In the genomic region with DNA sequence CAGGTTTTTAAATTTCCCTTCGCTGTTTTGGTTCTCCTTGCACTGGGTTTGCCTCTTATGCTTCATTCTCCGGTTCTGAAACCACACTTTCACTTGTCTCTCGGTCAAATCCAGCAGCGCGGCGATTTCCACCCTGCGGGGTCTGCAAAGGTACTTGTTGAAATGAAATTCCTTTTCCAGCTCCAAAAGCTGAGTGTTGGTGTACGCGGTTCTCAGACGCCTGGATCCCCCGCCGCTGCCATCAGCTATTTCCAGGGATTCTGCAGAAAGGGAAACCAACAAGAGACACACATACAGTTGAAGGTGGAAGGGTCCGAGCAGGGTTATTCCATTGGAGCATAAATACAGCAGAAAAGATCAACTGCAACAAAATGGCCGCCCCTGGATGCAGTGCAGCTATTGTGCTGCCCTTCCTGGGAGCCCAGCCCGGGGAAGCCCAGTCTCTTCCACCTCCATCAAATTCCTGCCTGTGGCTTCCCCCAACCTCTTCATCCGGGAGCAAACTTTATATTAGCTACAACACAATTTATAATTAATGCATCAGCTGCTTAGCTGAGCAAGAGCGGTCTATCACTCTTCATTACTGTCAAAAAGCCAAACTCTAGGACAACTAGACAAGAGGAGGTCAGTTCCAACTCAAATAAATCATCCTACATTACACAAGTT, we compare ENCODE assay signal across 8 mouse cellular contexts. TPM values are rescaled to one million over a fixed set of nuclear protein-coding genes. Genes with fewer than 3 reads are reported as not detected.
DNase-seq lines count a peak whose midpoint lies in the region; ATAC-seq and TF ChIP-seq lines count a peak whose summit lies in the region.

No protein-coding gene starts in this region.

- WGBS in lung, embryonic 14.5 days = 4% methylated on average over 17 of the region's 17 CpGs
- 4% methylated on average over 17 of the region's 17 CpGs for WGBS in neural tube, embryonic 14.5 days

- H3K9me3 ChIP-seq in lung, embryonic 14.5 days (ENCODE audit: low read depth, low read length) = no peaks in the 10 kb centered on the region
- no peaks in the 10 kb centered on the region for H3K9me3 ChIP-seq in neural tube, embryonic 14.5 days (ENCODE audit: control insufficient read depth, low read length)

- peak overlapping the region; percentile 91 for H3K9ac ChIP-seq in lung, embryonic 14.5 days
- H3K9ac ChIP-seq in neural tube, embryonic 14.5 days (replicated peaks; ENCODE audit: low read depth, low read length) = peak overlapping the region; percentile 82

- no peak for TF ChIP-seq CTCF in lung, embryonic 14.5 days (IDR thresholded peaks at IDR 0.05; ENCODE audit: low read depth)
- TF ChIP-seq CTCF in embryonic fibroblast, embryonic 13.5 days (IDR thresholded peaks at IDR 0.05; ENCODE audit: borderline replicate concordance, insufficient read depth, low read length) = no peak

- DNase-seq in lung, embryonic 14.5 days = peak; percentile 86
- no peak for DNase-seq in lung, postnatal 14 days
- peak; percentile 53 for DNase-seq in kidney, postnatal 10 days
- no peak for DNase-seq in thymus, postnatal 0 days (ENCODE audit: low spot score)
- no peak for DNase-seq in natural killer cell, adult 2 months (ENCODE audit: low spot score in 2 of 2)
- no peak for DNase-seq in layer of hippocampus, postnatal 14 days (ENCODE audit: low spot score in 2 of 2)

- peak overlapping the region; percentile 71 for H3K4me3 ChIP-seq in lung, embryonic 14.5 days (ENCODE audit: low read depth, low read length)
- peak overlapping the region; percentile 47 for H3K4me3 ChIP-seq in embryonic fibroblast, embryonic 13.5 days (ENCODE audit: insufficient read depth, low read length)
- peak overlapping the region; percentile 43 for H3K4me3 ChIP-seq in neural tube, embryonic 14.5 days (ENCODE audit: low read depth, low read length)

- no peaks in the 10 kb centered on the region; the same call in 1 of the 2 replicates for H3K36me3 ChIP-seq in lung, embryonic 14.5 days (ENCODE audit: insufficient read depth)
- peaks cover 2% of the 10 kb centered on the region; the same call in 1 of the 2 replicates for H3K36me3 ChIP-seq in neural tube, embryonic 14.5 days (ENCODE audit: control insufficient read depth, insufficient read depth, low read length)

- peak; percentile 21 for ATAC-seq in lung, embryonic 14.5 days (ENCODE audit: insufficient read depth)
- ATAC-seq in neural tube, embryonic 14.5 days (ENCODE audit: low read depth) = no peak

- peak overlapping the region; percentile 98 for H3K27ac ChIP-seq in lung, embryonic 14.5 days (ENCODE audit: low read depth)
- H3K27ac ChIP-seq in embryonic fibroblast, embryonic 13.5 days (ENCODE audit: insufficient read depth, low read length) = peak overlapping the region; percentile 79
- peak overlapping the region; percentile 99 for H3K27ac ChIP-seq in neural tube, embryonic 14.5 days (ENCODE audit: low read depth, low read length)

- no peak for TF ChIP-seq POLR2A in embryonic fibroblast, embryonic 13.5 days (IDR thresholded peaks at IDR 0.05; ENCODE audit: low read depth, low read length)

- H3K27me3 ChIP-seq in lung, embryonic 14.5 days (ENCODE audit: insufficient read depth, low read length) = peaks cover 19% of the 10 kb centered on the region
- H3K27me3 ChIP-seq in neural tube, embryonic 14.5 days (ENCODE audit: control insufficient read depth, insufficient read depth, low read length) = no peaks in the 10 kb centered on the region

- H3K4me2 ChIP-seq in lung, embryonic 14.5 days = peak overlapping the region; percentile 79
- H3K4me2 ChIP-seq in neural tube, embryonic 14.5 days (ENCODE audit: low read depth, low read length) = peak overlapping the region; percentile 81

- H3K4me1 ChIP-seq in lung, embryonic 14.5 days (ENCODE audit: insufficient read depth) = 0 out of 2 replicates have a peak, but pooled peaks cover 3% of the 10 kb centered on the region
- 0 out of 2 replicates have a peak, but pooled peaks cover 2% of the 10 kb centered on the region for H3K4me1 ChIP-seq in embryonic fibroblast, embryonic 13.5 days (ENCODE audit: control insufficient read depth, insufficient read depth, low read length)
- H3K4me1 ChIP-seq in neural tube, embryonic 14.5 days (ENCODE audit: control insufficient read depth, insufficient read depth, low read length) = peaks cover 78% of the 10 kb centered on the region

RNA-seq across cellular contexts. Expression of gene Hoxa2, which starts 1.1 kb away (rescaled TPM):
- 14.4 and 15.2 TPM in 2 replicates for polyA plus RNA-seq in lung, embryonic 14.5 days (2014; fragmentation: Nextera tagmentation; extraction: Ambion mirVana)
- 4.3 and 4.8 TPM in 2 replicates for polyA plus RNA-seq in embryonic fibroblast, embryonic 13.5 days (2011; ENCODE audit: insufficient read length, low read depth, missing spikeins)
- polyA plus RNA-seq in neural tube, embryonic 14.5 days (2014; fragmentation: Nextera tagmentation; extraction: Ambion mirVana) = 7.0 and 8.8 TPM in 2 replicates
- polyA plus RNA-seq in thymus, postnatal 0 days (2015; fragmentation: Nextera tagmentation; extraction: Ambion mirVana) = 5.1 and 5.4 TPM in 2 replicates
- total RNA-seq in layer of hippocampus, postnatal 14 days (2021) = not detected

RNA-seq across cellular contexts. Expression of gene Hoxa1, which starts 5.4 kb away (rescaled TPM):
- 1.8 and 1.9 TPM in 2 replicates for polyA plus RNA-seq in lung, embryonic 14.5 days (2014; fragmentation: Nextera tagmentation; extraction: Ambion mirVana)
- 2.4 and 3.0 TPM in 2 replicates for polyA plus RNA-seq in embryonic fibroblast, embryonic 13.5 days (2011; ENCODE audit: insufficient read length, low read depth, missing spikeins)
- polyA plus RNA-seq in neural tube, embryonic 14.5 days (2014; fragmentation: Nextera tagmentation; extraction: Ambion mirVana) = 0.76 and 0.92 TPM in 2 replicates
- 0.44 and 0.45 TPM in 2 replicates for polyA plus RNA-seq in thymus, postnatal 0 days (2015; fragmentation: Nextera tagmentation; extraction: Ambion mirVana)
- total RNA-seq in layer of hippocampus, postnatal 14 days (2021) = not detected

RNA-seq across cellular contexts. Expression of gene 5730596B20Rik, which starts 13.8 kb away (rescaled TPM):
- polyA plus RNA-seq in lung, embryonic 14.5 days (2014; fragmentation: Nextera tagmentation; extraction: Ambion mirVana) = 2.3 and 2.6 TPM in 2 replicates
- polyA plus RNA-seq in embryonic fibroblast, embryonic 13.5 days (2011; ENCODE audit: insufficient read length, low read depth, missing spikeins) = 0.23 TPM in 1 of 2 replicates, not detected in the other
- 1.8 and 2.2 TPM in 2 replicates for polyA plus RNA-seq in neural tube, embryonic 14.5 days (2014; fragmentation: Nextera tagmentation; extraction: Ambion mirVana)
- 0.24 and 0.25 TPM in 2 replicates for polyA plus RNA-seq in thymus, postnatal 0 days (2015; fragmentation: Nextera tagmentation; extraction: Ambion mirVana)
- total RNA-seq in layer of hippocampus, postnatal 14 days (2021) = not detected

RNA-seq across cellular contexts. Expression of gene Hoxa4, which starts 28.1 kb away (rescaled TPM):
- polyA plus RNA-seq in lung, embryonic 14.5 days (2014; fragmentation: Nextera tagmentation; extraction: Ambion mirVana) = 7.0 and 7.7 TPM in 2 replicates
- polyA plus RNA-seq in embryonic fibroblast, embryonic 13.5 days (2011; ENCODE audit: insufficient read length, low read depth, missing spikeins) = 3.0 and 4.2 TPM in 2 replicates
- polyA plus RNA-seq in neural tube, embryonic 14.5 days (2014; fragmentation: Nextera tagmentation; extraction: Ambion mirVana) = 1.6 and 2.7 TPM in 2 replicates
- polyA plus RNA-seq in thymus, postnatal 0 days (2015; fragmentation: Nextera tagmentation; extraction: Ambion mirVana) = 0.27 and 0.39 TPM in 2 replicates
- total RNA-seq in layer of hippocampus, postnatal 14 days (2021) = not detected

RNA-seq across cellular contexts. Expression of gene Hoxa5, which starts 40.9 kb away (rescaled TPM):
- polyA plus RNA-seq in lung, embryonic 14.5 days (2014; fragmentation: Nextera tagmentation; extraction: Ambion mirVana) = 58.3 and 58.5 TPM in 2 replicates
- polyA plus RNA-seq in embryonic fibroblast, embryonic 13.5 days (2011; ENCODE audit: insufficient read length, low read depth, missing spikeins) = 11.9 and 18.6 TPM in 2 replicates
- 20.9 and 30.6 TPM in 2 replicates for polyA plus RNA-seq in neural tube, embryonic 14.5 days (2014; fragmentation: Nextera tagmentation; extraction: Ambion mirVana)
- polyA plus RNA-seq in thymus, postnatal 0 days (2015; fragmentation: Nextera tagmentation; extraction: Ambion mirVana) = 0.06 and 0.21 TPM in 2 replicates
- total RNA-seq in layer of hippocampus, postnatal 14 days (2021) = not detected

Comparison
In these comparisons a context has a peak if more than half of its experiments do, and no peak if none do; other contexts are left out.
1. DNase-seq: peak in lung, embryonic 14.5 days (single experiment) and kidney, postnatal 10 days (single experiment); none in lung, postnatal 14 days (single experiment), thymus, postnatal 0 days (single experiment), natural killer cell, adult 2 months (0 of 2) and layer of hippocampus, postnatal 14 days (0 of 2).
2. Peak in every context shown above with its lines, with median percentiles within 50 percentile points of each other: H3K27ac ChIP-seq and H3K4me3 ChIP-seq.